Mouse (Mus musculus) gastrocnemius, postnatal 4 days (tissue): ENCODE measurements around the gene Ttc21a. TPM values are rescaled to one million over a fixed set of nuclear protein-coding genes. Genes with fewer than 3 reads are reported as not detected.

ENCODE experiments used
- DNase-seq, 2 experiments: peaks; one replicate each; pipeline ENCODE4 v3.0.0; 2021 to 2022; ENCODE audit warnings: low spot score in 2 of 2, mixed read lengths in 2 of 2
- total RNA-seq, 2 experiments: library from RNA; stranded (reverse); gene quantifications; 2 replicates each; pipeline ENCODE4 v1.2.3; 2021

Gene Ttc21a
- total RNA-seq, 2 experiments from 2014 or later: 0.15 to 0.34 TPM

GRCm38 (mm10) chr9:119939646-119940045 is 2.2 kb downstream of the Ttc21a start:
- DNase-seq: no peak

DNA sequence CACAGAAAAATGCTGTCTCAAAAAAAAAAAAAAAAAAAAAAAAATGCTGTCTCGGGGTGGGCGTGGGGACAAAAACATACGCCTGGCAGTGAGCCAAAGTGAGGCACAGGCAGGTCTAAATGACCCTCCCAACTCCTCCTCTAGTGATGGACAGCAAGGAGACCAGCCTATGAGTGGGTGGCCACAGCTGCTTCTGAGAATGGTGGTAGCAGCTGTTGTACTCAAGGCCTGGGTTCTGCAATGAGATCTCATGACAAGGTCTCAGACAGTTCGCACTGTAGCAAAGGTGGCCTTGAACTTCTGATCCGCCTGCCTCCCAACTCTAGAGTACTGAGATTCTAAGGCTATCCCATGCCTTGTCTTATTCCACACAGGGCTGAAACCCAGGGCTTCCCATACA is 4.0 kb downstream of the Ttc21a start:
- no peak for DNase-seq

- DNase-seq: no peak
Observed at GRCm38 (mm10) chr9:119941861-119942260, 4.5 kb downstream of the Ttc21a start.

GRCm38 (mm10) chr9:119943326-119943725 is 5.9 kb downstream of the Ttc21a start:
- no peak for DNase-seq

DNA sequence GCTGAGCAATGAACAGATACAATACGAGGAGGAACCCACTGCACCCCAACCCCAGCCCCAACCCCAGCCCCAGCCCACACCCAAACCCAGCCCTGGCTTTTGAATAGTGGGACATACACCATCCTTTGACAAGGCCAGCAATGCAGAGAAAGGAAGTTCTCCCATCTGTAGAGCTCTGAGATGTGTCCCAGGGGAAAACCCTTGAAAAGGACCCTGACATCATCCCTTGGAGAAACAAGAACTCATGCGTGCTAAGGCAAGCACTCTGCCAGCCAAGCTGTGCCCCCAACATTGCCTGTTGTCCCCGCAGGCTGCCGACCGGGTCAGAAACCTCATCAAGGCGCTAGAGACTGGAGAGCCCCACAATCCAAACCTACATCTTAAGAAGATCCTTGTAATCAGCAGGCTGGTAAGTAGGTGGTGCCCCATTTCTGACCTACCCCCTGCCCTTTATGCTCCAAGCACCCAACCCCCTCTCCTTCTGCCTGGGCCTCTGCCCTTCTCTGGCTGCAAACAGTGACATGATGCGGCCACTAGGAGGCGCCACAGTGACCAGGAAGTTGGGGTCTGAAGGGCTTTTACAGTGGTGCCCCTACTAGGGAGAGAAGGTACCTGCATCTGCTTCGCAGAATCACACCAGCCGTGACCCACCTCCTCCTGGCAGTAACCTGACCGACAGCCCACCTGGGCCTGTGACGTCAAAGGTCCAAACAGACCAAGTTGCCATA is 7.9 kb downstream of the Ttc21a start:
- DNase-seq: no peak

DNA sequence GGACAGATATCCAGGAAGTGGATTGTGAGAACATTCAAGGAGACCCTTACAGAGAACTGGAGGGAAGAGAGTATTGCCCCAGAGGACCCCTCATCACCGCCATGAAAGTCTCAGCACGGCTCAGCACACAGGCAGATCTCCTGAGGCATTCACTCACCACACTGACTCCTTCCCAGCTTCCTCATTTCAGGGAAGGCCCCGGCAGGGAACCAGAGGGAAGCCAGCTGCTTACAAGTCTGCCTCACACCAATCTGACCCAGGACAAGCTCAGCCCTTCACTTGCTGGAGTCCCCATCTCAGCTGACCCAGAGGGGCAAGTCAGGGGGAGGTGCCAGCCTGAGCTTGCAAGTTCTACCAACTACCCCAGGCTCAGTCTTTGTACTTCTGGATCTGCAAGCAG is 11.4 kb downstream of the Ttc21a start:
- no peak for DNase-seq

GRCm38 (mm10) chr9:119950434-119950833 is 13.0 kb downstream of the Ttc21a start:
- DNase-seq: no peak

DNA sequence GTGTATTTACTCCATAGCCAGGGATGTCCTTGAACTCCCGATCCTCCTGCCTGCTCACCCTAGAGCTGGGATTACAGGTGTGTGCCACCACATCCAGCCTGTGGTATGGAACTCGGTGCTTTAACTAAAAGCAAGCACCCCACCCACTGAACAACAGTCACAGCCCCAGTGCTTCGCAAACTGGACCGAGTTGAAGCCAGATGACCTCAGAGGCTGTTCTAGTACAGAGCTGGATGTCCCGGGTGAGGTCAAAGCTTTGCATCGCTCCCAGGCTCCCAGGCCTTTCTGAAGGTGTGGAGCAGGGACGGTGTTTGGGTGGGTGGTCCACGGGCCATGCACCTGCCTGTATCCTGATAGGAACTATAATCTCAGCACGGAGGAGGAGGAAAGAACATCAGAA is 14.0 kb downstream of the Ttc21a start:
- DNase-seq: no peak

GRCm38 (mm10) chr9:119958835-119959234 is 21.4 kb downstream of the Ttc21a start:
- DNase-seq: no peak

DNA sequence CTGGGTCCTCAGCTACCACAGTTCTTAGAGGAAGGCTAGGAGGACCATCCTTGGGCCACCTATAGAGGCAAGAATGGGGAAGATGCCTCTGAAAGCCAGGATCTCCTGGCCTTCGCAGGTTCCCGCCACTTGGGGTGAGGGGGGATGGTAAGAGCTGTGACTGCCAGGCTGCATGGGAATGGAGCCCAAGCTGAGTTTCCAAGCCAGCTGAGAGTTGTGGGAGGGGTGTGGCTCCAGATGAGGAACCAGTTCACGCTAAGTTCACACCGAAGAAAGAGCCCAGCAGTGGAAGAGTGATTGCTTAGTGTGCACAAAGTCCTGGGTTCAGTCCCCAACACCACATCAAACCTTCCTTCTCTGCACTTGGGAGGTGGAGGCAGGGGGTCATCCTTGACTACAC is 24.8 kb downstream of the Ttc21a start:
- no peak for DNase-seq

- DNase-seq: peak in 1 of 2 experiments; percentile 54
Observed at GRCm38 (mm10) chr9:119962987-119963667, 25.7 kb downstream of the Ttc21a start.

- no peak for DNase-seq
Observed at GRCm38 (mm10) chr9:119964206-119964605, 26.8 kb downstream of the Ttc21a start.

DNA sequence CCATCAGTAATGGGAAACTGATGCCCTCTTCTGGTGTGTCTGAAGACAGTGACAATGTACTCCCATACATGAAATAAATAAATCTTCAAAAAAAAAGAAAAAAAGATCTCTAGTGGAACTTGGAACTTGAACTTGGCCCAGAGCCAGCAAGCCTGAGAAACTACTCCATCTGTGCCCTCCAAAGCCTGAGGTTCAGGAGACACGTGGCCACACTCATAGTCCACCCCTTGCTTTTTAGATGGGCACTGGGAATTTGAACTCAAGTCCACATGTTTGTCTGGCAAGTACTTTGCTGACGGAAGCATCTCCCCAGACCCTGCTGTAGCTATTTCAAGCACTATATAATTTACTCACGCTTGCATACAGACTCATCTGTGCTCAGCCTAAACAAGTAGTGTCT is 27.8 kb downstream of the Ttc21a start:
- no peak for DNase-seq

DNA sequence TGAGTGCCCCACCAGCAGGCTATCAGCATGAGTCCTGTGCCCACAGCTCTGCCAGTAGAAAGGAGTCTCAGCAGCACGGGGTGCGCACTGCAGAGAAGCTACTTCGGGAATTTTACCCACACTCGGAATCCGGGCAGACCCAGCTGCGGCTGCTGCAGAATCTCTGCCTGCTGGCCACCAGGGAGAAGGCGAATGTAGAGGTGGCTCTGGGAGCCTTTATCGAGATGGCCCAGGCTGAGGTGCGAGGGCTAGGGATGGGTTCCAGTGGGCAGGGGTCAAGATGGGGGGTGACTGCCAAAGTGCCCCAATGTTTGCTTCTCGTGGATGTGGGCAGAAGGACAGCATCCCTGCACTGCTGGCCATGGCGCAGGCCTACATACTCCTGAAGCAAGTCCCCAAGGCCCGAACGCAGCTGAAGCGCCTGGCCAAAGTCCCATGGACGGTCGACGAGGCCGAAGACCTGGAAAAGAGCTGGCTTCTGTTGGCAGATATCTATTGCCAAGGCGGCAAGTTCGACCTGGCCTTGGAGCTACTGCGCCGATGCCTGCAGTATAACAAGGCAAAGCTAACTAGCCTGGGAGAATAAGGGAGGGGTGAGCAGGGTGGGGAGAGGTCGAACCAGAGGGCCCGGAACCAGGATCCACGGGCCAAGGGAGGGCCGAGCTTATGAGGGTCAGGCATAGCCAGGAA is 29.0 kb downstream of the Ttc21a start:
- DNase-seq: no peak

DNA sequence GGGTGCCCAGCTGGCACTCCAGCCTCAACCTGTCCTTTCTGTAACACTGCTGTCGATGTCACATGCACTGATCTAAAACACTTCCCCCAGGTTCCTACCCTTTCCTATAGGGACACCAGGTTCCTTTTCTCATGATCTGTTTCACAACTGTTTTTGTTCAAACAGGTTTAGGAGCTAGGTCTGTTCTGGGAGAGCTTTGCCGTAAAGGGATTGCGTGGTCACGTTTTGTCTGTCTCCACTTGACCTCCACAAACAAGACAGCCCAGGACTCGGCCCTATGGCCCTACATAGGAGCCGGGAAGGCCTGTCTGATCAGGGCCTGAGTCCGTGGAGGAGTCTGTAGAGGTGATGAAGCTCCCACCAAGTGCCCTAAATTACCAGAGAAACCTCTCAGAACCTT is 32.4 kb downstream of the Ttc21a start:
- no peak for DNase-seq

DNA sequence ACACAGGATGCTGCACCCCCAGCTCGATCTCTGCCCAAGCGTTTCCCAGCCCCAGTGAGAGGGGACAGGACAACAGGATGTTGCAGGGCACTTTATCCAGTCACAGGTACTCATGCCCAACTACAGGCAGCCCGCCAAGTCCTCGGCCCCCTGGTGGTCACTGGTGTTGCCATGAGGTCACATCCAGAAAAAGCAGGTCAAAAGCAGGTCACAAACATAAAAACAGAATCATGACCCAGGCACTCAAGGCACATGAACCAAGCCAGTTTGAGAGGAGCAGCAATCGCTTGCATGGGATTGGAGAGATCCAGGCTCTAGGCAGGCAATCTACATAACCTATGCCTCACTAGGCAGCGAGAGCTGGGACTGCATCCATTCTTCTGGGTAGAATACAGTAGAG is 32.8 kb downstream of the Ttc21a start:
- peak in 1 of 2 experiments; percentile 64 for DNase-seq

- no peak for DNase-seq
Observed at GRCm38 (mm10) chr9:119970763-119971656, 33.6 kb downstream of the Ttc21a start.

DNA sequence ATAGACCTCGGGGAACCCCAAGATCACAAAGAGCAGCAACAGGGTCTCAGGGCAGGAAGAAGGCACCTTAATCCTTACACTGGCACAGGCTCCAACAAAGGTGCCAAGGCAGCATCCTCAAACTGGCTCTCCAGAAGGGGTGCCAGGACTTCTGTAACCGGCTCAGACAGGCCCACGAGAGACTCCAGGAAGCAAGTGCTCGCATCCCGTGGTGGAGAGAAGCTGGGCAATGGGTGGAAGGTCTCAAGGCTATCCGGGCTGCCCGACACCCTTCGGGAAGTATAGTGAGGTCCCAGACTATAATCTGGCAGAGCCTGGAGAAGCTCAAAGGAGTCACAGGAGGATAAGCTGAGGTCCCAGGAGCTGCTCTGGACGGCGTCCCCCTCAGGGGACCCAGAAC is 34.8 kb downstream of the Ttc21a start:
- DNase-seq: no peak

- DNase-seq: no peak
Observed at GRCm38 (mm10) chr9:119972582-119972981, 35.2 kb downstream of the Ttc21a start.

- DNase-seq: no peak
Observed at GRCm38 (mm10) chr9:119973281-119973680, 35.9 kb downstream of the Ttc21a start.

DNA sequence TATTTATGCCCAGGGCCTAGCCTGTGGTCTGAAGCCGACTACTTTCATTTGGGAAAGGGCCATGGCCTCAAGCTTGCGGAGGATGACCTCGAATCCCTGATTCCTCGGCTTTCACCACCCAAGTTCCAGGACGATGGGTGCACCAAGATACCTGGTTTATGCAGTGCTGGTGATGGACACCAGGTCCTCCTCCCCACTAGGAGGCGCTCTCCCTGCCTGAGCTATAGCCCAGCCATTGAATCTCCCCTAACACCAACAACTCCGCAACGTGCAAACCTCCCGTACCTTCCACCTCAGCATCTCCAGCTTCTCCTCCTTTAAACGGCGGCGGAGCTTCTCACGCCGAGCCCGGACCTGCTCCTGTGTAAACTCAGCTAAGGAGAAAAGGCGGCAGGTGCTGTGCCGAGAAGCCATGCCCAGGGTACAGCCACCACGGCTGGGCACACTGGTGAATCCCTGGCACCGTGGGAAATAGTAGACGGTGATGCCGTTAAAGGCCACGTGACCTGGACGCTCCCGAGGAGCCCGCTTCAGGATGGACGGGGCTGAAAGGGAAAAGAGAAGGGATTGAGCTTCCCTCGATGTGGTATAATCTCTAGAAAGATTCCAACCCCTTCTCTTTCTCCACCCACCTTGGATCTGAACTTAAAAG is 36.6 kb downstream of the Ttc21a start:
- DNase-seq: no peak
